Mouse (Mus musculus): Measurements from ENCODE around the gene Elmsan1. TPM values are rescaled to one million over a fixed set of nuclear protein-coding genes. Genes with fewer than 3 reads are reported as not detected.
A peak's percentile ranks its signal among the peaks of the same experiment; 100 is the strongest.

The Elmsan1 gene
- polyA plus RNA-seq, 1 experiment = 26.1 TPM

GRCm38 (mm10) chr12:84149971-84150370 lies 68.7 kb downstream of the Elmsan1 start:
- no peak for DNase-seq
- Histone ChIP-seq H3K36me3 (ENCODE audit: control insufficient read depth, insufficient read depth, low read length) (peaks cover 18% of the 10 kb centered on the region), H3K27ac (ENCODE audit: control insufficient read depth, insufficient read depth, low read length) (no peak overlapping the region), H3K4me3 (ENCODE audit: control insufficient read depth, insufficient read depth, low read length) (no peak overlapping the region), H3K27me3 (ENCODE audit: control insufficient read depth, insufficient read depth, low read length) (no peaks in the 10 kb centered on the region), H3K4me1 (replicated peaks; ENCODE audit: control insufficient read depth, insufficient read depth, low read length) (peaks cover 11% of the 10 kb centered on the region; the same call in 1 of the 2 replicates)
- TF ChIP-seq CTCF (IDR thresholded peaks at IDR 0.05; ENCODE audit: borderline replicate concordance, control insufficient read depth, extremely low read depth, insufficient read depth, low read length, poor library complexity) (no peak), POLR2A (IDR thresholded peaks at IDR 0.05; ENCODE audit: control insufficient read depth, extremely low read depth, insufficient read depth, low read length, poor library complexity) (no peak)
- WGBS = 98% methylated on average over 15 of the region's 15 CpGs

- 46% methylated on average over 10 of the region's 10 CpGs for WGBS
These were observed 70.1 kb downstream of the Elmsan1 start for GRCm38 (mm10) chr12:84148622-84149012.

GRCm38 (mm10) chr12:84147954-84148621 lies 70.6 kb downstream of the Elmsan1 start, which contains the start of gene Pnma1:
TSS of gene Pnma1 (minus strand) at chr12:84148489.
- peaks cover 10% of the 10 kb centered on the region for H3K36me3 ChIP-seq (ENCODE audit: control insufficient read depth, insufficient read depth, low read length)
- no peak within 1 kb of the TSS for H3K27ac ChIP-seq (ENCODE audit: control insufficient read depth, insufficient read depth, low read length)
- no peaks in the 10 kb centered on the region for H3K27me3 ChIP-seq (ENCODE audit: control insufficient read depth, insufficient read depth, low read length)
- 9% methylated on average over 50 of the region's 50 CpGs for WGBS
- peak; percentile 57 for DNase-seq
- TF ChIP-seq POLR2A (IDR thresholded peaks at IDR 0.05; ENCODE audit: control insufficient read depth, extremely low read depth, insufficient read depth, low read length, poor library complexity) = no peak
- no peak for TF ChIP-seq CTCF (IDR thresholded peaks at IDR 0.05; ENCODE audit: borderline replicate concordance, control insufficient read depth, extremely low read depth, insufficient read depth, low read length, poor library complexity)
- peak within 1 kb of the TSS; percentile 55 for H3K4me3 ChIP-seq (ENCODE audit: control insufficient read depth, insufficient read depth, low read length)
- peaks cover 11% of the 10 kb centered on the region; the same call in 1 of the 2 replicates for H3K4me1 ChIP-seq (replicated peaks; ENCODE audit: control insufficient read depth, insufficient read depth, low read length)

More at GRCm38 (mm10) chr12:84148622-84149012, 70.1 kb downstream of the Elmsan1 start:
- H3K36me3 ChIP-seq (ENCODE audit: control insufficient read depth, insufficient read depth, low read length) = peaks cover 15% of the 10 kb centered on the region
- H3K4me3 ChIP-seq (ENCODE audit: control insufficient read depth, insufficient read depth, low read length) = peak overlapping the region; percentile 55
- H3K27me3 ChIP-seq (ENCODE audit: control insufficient read depth, insufficient read depth, low read length) = no peaks in the 10 kb centered on the region
- no peak for TF ChIP-seq POLR2A (IDR thresholded peaks at IDR 0.05; ENCODE audit: control insufficient read depth, extremely low read depth, insufficient read depth, low read length, poor library complexity)
- TF ChIP-seq CTCF (IDR thresholded peaks at IDR 0.05; ENCODE audit: borderline replicate concordance, control insufficient read depth, extremely low read depth, insufficient read depth, low read length, poor library complexity) = no peak
- no peak for DNase-seq
- H3K27ac ChIP-seq (ENCODE audit: control insufficient read depth, insufficient read depth, low read length) = no peak overlapping the region
- peaks cover 11% of the 10 kb centered on the region; the same call in 1 of the 2 replicates for H3K4me1 ChIP-seq (replicated peaks; ENCODE audit: control insufficient read depth, insufficient read depth, low read length)

GRCm38 (mm10) chr12:84142281-84143050 lies 76.2 kb downstream of the Elmsan1 start:
- DNase-seq = no peak
- H3K4me1 ChIP-seq (replicated peaks; ENCODE audit: control insufficient read depth, insufficient read depth, low read length) = 0 out of 2 replicates have a peak, but pooled peaks cover 4% of the 10 kb centered on the region
- WGBS = 93% methylated on average over 14 of the region's 14 CpGs
- no peak for TF ChIP-seq CTCF (IDR thresholded peaks at IDR 0.05; ENCODE audit: borderline replicate concordance, control insufficient read depth, extremely low read depth, insufficient read depth, low read length, poor library complexity)
- H3K36me3 ChIP-seq (ENCODE audit: control insufficient read depth, insufficient read depth, low read length) = no peaks in the 10 kb centered on the region
- no peak overlapping the region for H3K27ac ChIP-seq (ENCODE audit: control insufficient read depth, insufficient read depth, low read length)
- no peaks in the 10 kb centered on the region for H3K27me3 ChIP-seq (ENCODE audit: control insufficient read depth, insufficient read depth, low read length)
- H3K4me3 ChIP-seq (ENCODE audit: control insufficient read depth, insufficient read depth, low read length) = no peak overlapping the region

GRCm38 (mm10) chr12:84141271-84141670 lies 77.4 kb downstream of the Elmsan1 start:
- Histone ChIP-seq H3K4me1 (replicated peaks; ENCODE audit: control insufficient read depth, insufficient read depth, low read length) (no peaks in the 10 kb centered on the region), H3K27me3 (ENCODE audit: control insufficient read depth, insufficient read depth, low read length) (no peaks in the 10 kb centered on the region), H3K27ac (ENCODE audit: control insufficient read depth, insufficient read depth, low read length) (no peak overlapping the region), H3K4me3 (ENCODE audit: control insufficient read depth, insufficient read depth, low read length) (no peak overlapping the region), H3K36me3 (ENCODE audit: control insufficient read depth, insufficient read depth, low read length) (no peaks in the 10 kb centered on the region)
- TF ChIP-seq CTCF (IDR thresholded peaks at IDR 0.05; ENCODE audit: borderline replicate concordance, control insufficient read depth, extremely low read depth, insufficient read depth, low read length, poor library complexity) (no peak), POLR2A (IDR thresholded peaks at IDR 0.05; ENCODE audit: control insufficient read depth, extremely low read depth, insufficient read depth, low read length, poor library complexity) (no peak)
- 97% methylated on average over 4 of the region's 4 CpGs for WGBS
- DNase-seq = no peak

GRCm38 (mm10) chr12:84140135-84140534 lies 78.5 kb downstream of the Elmsan1 start:
- H3K36me3 ChIP-seq (ENCODE audit: control insufficient read depth, insufficient read depth, low read length) = no peaks in the 10 kb centered on the region
- H3K27me3 ChIP-seq (ENCODE audit: control insufficient read depth, insufficient read depth, low read length) = no peaks in the 10 kb centered on the region
- H3K4me3 ChIP-seq (ENCODE audit: control insufficient read depth, insufficient read depth, low read length) = no peak overlapping the region
- H3K4me1 ChIP-seq (replicated peaks; ENCODE audit: control insufficient read depth, insufficient read depth, low read length) = no peaks in the 10 kb centered on the region
- 62% methylated on average over 4 of the region's 4 CpGs for WGBS
- H3K27ac ChIP-seq (ENCODE audit: control insufficient read depth, insufficient read depth, low read length) = no peak overlapping the region
- DNase-seq = no peak
- TF ChIP-seq POLR2A (IDR thresholded peaks at IDR 0.05; ENCODE audit: control insufficient read depth, extremely low read depth, insufficient read depth, low read length, poor library complexity) (no peak), CTCF (IDR thresholded peaks at IDR 0.05; ENCODE audit: borderline replicate concordance, control insufficient read depth, extremely low read depth, insufficient read depth, low read length, poor library complexity) (no peak)
